Mouse (Mus musculus) kidney, adult 8-10 months (tissue): ENCODE measurements around the gene Rasgrp4.
A peak's percentile ranks its signal among the peaks of the same experiment; 100 is the strongest.

Experiments used
- DNase-seq, 2 experiments: peaks; one replicate each; pipeline ENCODE4 v3.0.0; 2022

Rasgrp4 gene

DNA sequence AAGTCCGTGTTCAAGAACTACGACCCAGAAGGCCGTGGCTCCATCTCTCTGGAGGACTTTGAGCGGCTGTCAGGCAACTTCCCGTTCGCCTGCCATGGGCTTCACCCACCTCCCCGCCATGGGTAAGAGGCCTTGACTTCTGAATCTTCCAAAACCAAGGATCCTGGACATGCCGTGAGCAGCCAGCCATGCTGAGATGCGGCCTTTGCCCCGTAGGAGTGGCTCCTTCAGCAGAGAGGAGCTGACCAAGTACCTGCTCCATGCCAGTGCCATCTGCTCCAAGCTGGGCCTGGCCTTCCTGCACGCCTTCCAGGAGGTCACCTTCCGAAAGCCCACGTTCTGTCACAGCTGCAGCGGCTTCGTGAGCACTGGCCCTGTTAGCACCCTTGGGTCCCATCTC, 14.1 kb downstream of the Rasgrp4 start:
- DNase-seq: peak; percentile 47 to 61

GRCm38 (mm10) chr7:29151486-29151885, 16.8 kb downstream of the Rasgrp4 start:
- DNase-seq: no peak

GRCm38 (mm10) chr7:29154018-29154720, 19.5 kb downstream of the Rasgrp4 start:
- DNase-seq: no peak

- peak; percentile 88 to 90 for DNase-seq
Measured at GRCm38 (mm10) chr7:29155196-29155837, 20.7 kb downstream of the Rasgrp4 start.

DNA sequence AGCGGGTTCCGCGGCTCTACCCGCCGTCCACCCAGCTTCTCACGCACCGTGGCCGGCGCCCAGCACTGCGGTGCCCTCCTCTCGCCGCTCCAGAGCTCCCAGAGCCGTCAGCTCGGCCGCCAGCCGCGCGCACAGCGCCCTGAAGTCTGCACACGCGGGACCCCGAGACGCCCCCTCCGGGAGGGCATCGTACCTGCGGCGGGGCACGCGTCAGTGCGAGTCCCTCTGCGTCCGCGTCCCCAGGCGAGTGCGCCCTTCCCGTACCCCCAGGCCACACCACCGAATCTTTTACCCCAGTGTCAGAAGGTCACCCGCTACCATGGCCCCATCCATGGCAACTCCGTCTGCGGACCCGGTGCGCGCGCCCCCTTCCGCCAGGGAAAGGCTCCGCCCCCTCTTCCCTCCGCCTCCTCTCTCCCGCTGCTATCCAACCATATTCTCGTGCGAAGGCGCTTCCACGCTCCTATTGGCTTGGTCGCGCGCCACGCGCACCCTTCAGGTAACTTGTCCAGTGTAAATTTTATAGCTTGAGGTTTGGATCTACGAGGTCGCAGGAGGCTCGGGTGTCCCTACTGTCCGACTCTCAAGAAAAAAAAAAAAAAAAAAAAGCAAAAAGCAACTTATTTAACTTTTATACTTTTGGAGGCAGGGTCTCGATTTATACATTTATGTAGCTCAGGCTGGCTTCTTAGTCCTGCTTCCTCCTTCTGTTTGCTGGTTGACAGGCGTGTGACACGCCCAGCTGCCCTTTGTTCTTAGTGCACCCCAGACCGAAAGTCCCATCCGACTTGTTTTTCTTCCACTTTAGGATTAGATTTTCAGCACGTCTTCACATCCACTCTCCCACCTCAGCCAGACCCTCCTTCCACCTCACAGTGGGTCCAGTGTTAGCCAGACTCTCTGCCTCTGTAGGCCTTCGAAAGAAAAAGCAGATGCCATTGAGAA, 21.5 kb downstream of the Rasgrp4 start, which contains the start of gene Fam98c:
Fam98c (minus strand) TSS at position 397 of the 945 bp plus-strand sequence.
- DNase-seq: peak; percentile 86 to 90

DNA sequence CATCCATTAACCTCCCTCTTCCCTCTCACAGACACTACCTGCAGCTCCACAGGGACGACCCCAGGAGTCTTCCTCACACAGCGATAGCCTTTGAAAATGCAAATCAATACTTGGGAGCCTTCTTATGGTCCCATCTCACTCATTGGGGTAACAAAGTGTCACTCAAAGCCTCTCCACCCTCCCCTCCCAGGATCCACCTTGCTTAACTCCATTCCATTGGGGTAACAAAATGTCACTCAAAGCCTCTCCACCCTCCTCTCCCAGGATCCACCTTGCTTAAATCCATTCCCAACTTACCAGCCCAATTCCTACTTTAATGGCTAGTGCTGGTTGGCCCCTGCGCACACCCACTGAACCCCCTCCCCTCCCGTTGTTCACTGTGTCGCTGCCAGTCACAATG, 23.6 kb downstream of the Rasgrp4 start:
- no peak for DNase-seq

DNA sequence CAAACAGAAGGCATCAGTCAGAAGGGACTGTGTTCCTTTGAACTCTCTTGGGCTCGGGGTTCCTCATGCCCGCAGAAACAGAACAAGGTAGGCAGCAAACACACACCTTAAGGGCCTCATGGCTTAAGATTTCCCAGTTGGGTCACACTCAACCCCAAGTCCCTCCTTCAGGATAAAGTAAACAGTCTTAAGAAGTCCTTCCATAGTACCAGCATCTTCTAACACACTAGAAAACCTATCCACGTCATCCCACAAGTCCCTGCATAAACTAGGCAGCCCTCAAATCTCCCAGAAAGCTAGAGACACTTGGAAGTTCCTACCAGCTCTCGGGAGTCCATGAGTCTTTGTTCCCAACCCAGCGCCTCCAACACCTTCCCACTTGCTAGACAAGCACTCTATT, 27.6 kb downstream of the Rasgrp4 start:
- DNase-seq: no peak

DNA sequence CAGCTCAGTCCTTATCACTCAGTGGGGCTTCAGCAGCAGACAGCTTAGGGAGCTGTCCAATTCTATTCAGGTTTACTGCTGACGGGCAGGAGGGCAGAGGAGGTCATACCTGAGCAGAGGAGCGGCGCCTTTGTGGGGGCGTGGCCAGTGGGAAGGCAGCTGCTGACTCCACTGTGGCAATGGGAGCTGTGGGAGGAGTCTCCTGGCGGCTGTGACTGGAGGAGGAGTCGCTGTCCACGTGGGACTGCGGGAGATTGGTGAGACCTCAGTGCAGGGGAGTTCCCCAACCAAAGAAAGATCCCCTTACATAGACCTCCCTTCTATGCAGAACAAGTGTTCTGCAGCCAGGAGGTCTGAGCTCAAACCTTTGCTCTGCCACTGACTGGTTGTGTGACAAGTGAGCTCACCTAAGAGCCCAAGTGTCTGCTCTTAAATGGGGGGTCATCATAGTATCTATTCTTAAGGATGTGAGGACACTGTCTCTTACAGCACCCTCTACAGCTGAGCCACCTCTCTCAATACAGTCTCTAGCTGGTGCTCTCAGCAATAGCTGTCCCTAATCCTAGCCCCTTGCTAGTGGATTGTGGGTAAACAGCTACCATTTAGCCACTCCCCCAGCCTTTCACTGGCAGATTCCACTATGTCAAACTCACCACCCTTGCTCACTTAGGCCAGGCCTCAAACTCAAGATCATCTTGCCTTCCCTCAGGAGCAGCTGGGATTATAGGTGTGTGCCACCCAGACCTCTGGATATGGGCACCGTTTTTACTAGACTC, 28.3 kb downstream of the Rasgrp4 start:
- peak; percentile 76 to 77 for DNase-seq

DNA sequence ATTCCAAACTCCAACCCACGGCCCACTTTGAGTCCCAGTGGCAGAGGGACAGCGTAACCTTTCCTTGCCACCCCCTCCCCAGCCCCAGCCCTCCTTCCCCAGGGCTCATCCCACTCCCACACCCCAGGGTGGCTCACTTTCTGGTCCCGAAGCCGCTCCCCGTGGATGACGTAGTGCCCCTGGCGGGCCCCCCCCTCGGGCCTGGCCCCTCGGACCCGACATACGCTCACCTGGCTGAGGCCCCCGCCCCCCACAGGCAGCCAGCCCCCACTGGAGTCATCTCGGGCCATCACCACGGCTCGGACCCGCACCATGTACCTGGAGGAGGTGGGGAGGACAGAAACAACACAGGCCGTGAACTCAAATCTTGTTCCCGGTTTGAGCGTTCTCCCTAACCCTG, 33.0 kb downstream of the Rasgrp4 start:
- DNase-seq: no peak

DNA sequence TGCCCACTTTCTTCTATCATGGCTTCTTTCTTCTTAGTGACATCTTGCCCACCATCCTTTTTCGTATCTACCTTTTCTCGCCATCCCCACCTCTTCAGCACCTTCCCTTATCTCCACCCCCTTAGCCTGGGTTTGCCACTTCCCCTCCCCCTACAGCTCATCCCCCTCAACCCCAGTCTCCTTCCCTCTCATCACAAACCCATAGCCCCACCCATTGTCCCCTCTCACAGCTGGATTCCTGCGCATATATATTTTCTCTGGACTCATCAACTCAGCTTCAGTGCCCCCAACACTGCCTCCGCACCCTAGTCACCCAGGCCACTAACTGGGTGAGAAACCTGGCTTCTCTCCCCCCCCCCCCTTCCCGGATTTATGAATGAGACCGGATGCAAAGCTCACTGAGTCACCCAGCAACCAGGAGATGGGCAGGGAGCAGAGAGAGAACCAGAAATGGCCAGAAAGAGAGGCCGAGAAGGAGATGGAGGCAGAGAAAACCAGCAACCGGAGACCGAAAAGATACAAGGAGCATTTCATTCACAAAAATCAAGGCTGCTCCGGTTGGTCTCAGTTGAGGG, 33.6 kb downstream of the Rasgrp4 start:
- no peak for DNase-seq

DNA sequence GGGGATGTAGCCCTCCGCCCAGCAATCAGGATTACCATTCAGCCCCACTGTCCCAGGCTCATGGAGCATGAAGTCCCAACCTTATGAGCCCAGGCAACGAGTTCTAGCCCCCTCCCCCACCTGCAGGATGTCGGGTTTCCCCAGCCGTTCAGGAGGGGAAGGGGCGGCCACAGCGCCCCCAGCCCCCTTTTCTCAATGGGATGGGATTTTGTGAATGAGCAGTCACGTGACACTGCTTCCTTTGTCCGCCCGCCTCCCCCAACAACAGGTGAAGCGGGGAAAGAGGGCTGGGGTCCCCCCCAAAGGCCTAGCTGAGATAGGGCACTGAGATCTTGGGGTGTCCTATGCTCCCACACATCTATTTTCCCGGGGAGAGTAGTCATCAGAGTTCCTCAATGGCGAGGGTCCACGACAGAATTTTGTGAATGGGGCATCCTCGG, 34.2 kb downstream of the Rasgrp4 start:
- DNase-seq: no peak

DNA sequence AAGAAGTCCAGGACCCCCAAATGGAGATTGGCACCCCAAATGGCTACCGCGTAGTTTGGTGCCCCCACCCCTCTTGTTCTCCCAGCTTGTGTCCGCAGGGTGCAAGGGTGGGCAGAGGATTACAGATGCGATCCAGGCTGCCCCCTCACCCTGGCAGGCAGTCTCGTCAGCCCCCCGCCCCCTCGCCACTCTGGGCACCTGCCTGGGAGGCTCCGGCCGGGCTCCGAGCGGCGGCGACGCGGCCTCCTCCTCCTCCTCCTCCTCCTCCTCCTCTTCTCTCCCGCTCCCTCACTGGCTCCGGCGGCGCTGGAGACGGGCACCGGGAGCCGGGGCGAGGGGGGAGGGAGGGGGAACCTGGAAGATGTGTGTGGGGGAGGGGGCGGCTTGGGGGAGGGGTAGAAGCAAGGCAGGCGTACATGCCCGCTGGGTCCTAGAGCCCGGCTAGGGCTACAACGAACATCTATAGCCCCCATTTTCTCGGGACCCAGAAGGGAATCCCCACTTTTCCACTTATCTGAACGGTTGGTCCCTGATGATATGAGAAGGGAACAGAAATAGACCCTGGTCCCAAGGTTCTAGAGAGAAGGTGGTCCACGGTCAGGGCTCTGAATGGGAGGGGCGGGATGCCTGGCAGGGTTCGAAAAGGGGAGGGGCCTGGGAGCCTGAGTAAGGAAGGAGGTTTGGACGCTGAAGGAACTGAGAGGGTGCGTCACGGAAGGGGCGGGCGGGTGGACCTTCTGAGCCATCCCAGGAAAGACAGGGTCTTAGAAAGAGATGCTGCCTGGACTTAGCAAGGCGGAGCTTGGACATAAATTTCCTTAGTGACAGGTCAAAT, 34.8 kb downstream of the Rasgrp4 start:
- peak; percentile 72 to 73 for DNase-seq

DNA sequence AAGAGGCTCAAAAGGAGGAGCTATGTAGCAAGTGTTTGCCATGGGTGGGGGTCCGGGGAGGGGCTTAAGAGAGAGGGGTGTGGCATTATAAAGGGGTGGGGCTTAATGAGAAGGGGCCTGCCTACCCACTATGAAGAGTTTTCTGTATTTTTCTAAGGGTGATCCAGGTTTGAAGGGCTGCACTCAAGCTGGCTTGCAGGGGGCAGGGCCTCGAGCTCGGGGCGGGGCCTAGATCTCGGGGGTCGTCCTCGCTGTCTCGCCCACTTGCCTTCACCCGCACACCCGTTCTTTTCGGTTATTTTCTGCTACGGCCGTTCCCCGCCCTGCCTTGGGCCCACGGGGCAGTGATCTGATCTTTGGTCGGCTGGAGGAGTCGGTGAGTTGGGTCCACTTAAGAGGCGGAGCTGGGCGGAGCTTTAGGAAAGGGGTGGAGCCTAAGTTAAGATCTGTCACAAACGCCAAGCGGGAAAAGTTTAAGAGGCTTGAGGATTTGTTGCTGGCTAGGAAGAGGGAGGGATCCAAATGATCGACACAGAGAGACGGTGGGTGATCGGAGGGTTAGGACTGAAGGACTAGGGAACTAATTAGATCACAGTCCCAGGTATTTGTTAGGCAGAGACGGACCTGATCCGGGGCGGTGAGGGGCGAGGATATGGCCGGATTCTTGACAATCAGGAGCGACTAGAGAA, 35.6 kb downstream of the Rasgrp4 start, which contains the start of the genes Ggn and Spred3:
Ggn (plus strand) TSS at position 145 of the 689 bp plus-strand sequence.
Spred3 (minus strand) TSS at position 346 of the 689 bp plus-strand sequence.
- DNase-seq: peak; percentile 87 to 93

DNA sequence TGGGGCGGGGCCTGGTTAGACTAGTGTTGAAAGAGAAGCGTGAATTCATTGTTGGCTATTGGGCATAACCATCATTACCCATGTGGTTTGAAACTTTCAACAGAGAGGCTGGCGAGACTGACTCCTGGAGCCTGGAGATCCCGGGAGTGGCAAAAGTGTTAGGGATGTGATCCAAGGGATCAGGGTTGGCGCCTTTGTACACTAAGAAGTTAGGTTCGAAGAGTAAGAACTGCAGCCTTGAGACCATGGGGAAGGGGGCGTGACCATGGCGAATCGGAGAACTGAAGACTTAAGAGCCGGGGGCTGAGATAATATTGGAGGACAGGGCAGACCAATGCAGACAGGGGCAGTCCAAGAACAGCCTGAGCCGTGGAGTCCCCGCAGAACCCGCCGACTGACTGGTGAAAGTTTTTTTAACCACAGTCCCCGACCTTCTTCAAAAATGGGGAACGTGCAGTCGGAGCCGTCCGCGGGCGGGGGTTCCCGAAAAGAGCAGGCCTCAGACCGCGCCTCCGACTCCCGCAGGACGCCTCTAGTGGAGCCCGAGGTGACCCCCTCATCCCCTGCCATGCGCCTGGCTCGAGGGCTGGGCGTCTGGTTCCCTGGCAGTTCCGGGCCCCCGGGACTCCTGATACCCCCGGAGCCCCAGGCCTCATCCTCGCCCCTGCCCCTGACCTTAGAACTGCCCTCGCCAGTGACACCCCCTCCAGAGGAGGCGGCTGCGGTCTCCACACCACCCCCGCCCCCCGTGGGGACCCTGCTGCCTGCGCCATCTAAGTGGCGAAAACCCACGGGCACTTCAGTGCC, 36.3 kb downstream of the Rasgrp4 start:
- no peak for DNase-seq

- DNase-seq: no peak
Measured at GRCm38 (mm10) chr7:29171562-29172097, 37.0 kb downstream of the Rasgrp4 start.

- DNase-seq: no peak
Measured at GRCm38 (mm10) chr7:29172390-29173016, 37.9 kb downstream of the Rasgrp4 start.

- no peak for DNase-seq
Measured at GRCm38 (mm10) chr7:29178106-29178505, 43.5 kb downstream of the Rasgrp4 start.

- DNase-seq: no peak
Measured at GRCm38 (mm10) chr7:29179323-29179722, 44.7 kb downstream of the Rasgrp4 start.
